Mouse (Mus musculus): ENCODE measurements around the gene Kif1a. TPM values are rescaled to one million over a fixed set of nuclear protein-coding genes. Genes with fewer than 3 reads are reported as not detected.
A peak's percentile ranks its signal among the peaks of the same experiment; 100 is the strongest.

Kif1a gene
- polyA plus RNA-seq, 1 experiment from 2014 or later = 5.1 TPM

- Histone ChIP-seq H3K4me1 (peaks cover 27% of the 10 kb centered on the region), H3K36me3 (no peaks in the 10 kb centered on the region), H3K27me3 (ENCODE audit: insufficient read depth, poor library complexity, severe bottlenecking) (no peaks in the 10 kb centered on the region), H3K4me3 (no peak overlapping the region), H3K9me3 (peaks cover 2% of the 10 kb centered on the region; the same call in 1 of the 2 replicates), H3K27ac (no peak overlapping the region)
- WGBS = 70% methylated on average over 4 of the region's 4 CpGs
- no peak for DNase-seq (ENCODE audit: low spot score)
Measured at GRCm38 (mm10) chr1:93035981-93036380, 65.8 kb downstream of the Kif1a start.

DNA sequence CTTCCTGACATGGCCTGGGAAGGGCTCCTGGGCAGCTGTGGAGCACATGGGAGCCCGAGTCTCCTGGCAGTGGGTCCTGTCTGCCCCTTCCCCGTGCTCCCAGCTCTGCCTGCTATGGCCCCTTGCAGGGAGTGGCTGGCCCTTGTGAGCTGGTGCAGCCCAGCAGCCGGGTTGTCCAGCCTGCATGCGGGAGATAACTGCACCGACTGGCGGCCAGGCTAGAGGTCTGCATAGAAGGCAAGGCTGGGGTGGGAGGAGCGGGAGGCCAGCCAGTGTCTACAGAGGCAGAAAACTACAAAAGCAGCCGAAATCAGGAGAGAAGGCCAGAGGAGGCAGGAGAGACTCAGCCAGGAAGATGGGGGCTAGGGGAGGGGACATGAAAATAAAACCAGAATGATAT lies 67.8 kb downstream of the Kif1a start:
- WGBS = 29% methylated on average over 8 of the region's 8 CpGs
- Histone ChIP-seq H3K27me3 (ENCODE audit: insufficient read depth, poor library complexity, severe bottlenecking) (no peaks in the 10 kb centered on the region), H3K27ac (peak overlapping the region; percentile 85), H3K9me3 (peaks cover 2% of the 10 kb centered on the region; the same call in 1 of the 2 replicates), H3K36me3 (no peaks in the 10 kb centered on the region), H3K4me3 (no peak overlapping the region), H3K4me1 (peaks cover 27% of the 10 kb centered on the region)
- peak; percentile 96 for DNase-seq (ENCODE audit: low spot score)

DNA sequence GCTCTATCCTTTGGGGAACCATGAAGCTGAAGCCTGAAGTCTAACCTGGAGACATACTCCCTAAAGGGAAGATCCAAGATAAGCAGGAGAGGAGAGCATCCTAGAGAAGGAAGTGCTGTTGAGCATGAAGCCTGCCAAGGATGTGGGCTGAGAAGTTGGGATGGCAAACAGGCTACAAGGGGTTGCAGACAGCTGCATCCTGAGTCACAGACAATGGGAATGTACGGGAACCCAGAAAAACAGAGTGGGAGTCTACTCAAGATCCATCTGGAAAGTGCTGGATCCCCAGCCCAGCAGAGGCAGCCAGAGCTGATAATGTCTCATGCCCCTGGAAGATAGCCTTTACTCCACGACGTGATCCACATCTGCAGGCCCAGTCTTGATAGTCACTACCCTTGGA lies 70.6 kb downstream of the Kif1a start:
- DNase-seq (ENCODE audit: low spot score) = no peak
- Histone ChIP-seq H3K27me3 (ENCODE audit: insufficient read depth, poor library complexity, severe bottlenecking) (no peaks in the 10 kb centered on the region), H3K27ac (no peak overlapping the region), H3K9me3 (no peaks in the 10 kb centered on the region), H3K4me3 (no peak overlapping the region), H3K4me1 (peaks cover 27% of the 10 kb centered on the region), H3K36me3 (no peaks in the 10 kb centered on the region)
- 61% methylated on average over 3 of the region's 3 CpGs for WGBS

DNA sequence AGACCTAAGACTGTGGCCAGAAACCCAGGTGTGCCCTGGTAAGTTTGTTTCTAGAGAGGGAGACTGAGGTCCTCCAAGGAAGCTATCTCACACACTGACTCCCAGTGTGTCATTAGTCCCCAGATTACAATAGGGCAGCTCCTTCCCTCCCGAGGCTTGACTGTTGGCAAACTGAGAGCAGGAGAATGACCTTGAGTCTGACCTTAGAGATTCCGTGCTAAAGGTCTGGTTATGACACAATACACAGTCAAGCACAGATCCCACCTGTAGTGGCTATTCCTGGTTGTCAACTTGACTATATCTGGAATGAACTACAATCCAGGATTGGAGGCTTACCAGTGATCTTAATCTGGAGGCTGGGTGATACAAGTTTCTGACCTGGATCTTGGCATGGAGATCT lies 71.7 kb downstream of the Kif1a start:
- WGBS = 68% methylated on average over 2 of the region's 2 CpGs
- no peaks in the 10 kb centered on the region for H3K9me3 ChIP-seq
- peaks cover 27% of the 10 kb centered on the region for H3K4me1 ChIP-seq
- H3K36me3 ChIP-seq = no peaks in the 10 kb centered on the region
- no peak overlapping the region for H3K4me3 ChIP-seq
- H3K27ac ChIP-seq = no peak overlapping the region
- H3K27me3 ChIP-seq (ENCODE audit: insufficient read depth, poor library complexity, severe bottlenecking) = no peaks in the 10 kb centered on the region; the same call in 1 of the 2 replicates
- no peak for DNase-seq (ENCODE audit: low spot score)

GRCm38 (mm10) chr1:93029387-93029786 lies 72.4 kb downstream of the Kif1a start:
- 94% methylated on average over 10 of the region's 10 CpGs for WGBS
- Histone ChIP-seq H3K36me3 (no peaks in the 10 kb centered on the region), H3K4me1 (peaks cover 20% of the 10 kb centered on the region)

DNA sequence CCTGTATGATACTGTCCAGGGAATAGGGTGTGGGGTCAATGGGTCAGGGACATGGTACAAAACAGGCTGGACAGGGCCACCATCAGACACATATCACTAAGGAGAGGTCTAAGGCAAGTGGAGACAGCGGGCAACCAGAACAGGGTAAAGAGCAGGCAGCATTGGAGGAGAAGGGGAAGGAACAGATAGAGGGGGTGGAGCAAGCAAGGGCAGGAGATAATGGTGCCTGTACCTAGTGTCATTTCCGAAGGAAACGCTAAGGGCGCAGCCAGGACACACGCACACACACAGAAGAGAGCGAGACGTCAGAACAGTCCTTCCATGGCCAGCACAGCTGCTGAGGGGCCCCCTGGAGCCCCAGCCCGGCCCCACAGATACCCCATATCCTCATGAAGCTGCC lies 75.2 kb downstream of the Kif1a start:
- H3K27me3 ChIP-seq (ENCODE audit: insufficient read depth, poor library complexity, severe bottlenecking) = peaks cover 20% of the 10 kb centered on the region
- no peaks in the 10 kb centered on the region for H3K9me3 ChIP-seq
- no peaks in the 10 kb centered on the region for H3K4me1 ChIP-seq
- H3K27ac ChIP-seq = 0 out of 2 replicates have a peak overlapping the region, but pooled peaks have one; percentile 44
- no peaks in the 10 kb centered on the region for H3K36me3 ChIP-seq
- WGBS = 75% methylated on average over 8 of the region's 8 CpGs
- DNase-seq (ENCODE audit: low spot score) = no peak
- H3K4me3 ChIP-seq = no peak overlapping the region

More at GRCm38 (mm10) chr1:93029387-93029786, 72.4 kb downstream of the Kif1a start:
- Histone ChIP-seq H3K4me3 (no peak overlapping the region), H3K9me3 (no peaks in the 10 kb centered on the region), H3K27me3 (ENCODE audit: insufficient read depth, poor library complexity, severe bottlenecking) (no peaks in the 10 kb centered on the region; the same call in 1 of the 2 replicates), H3K27ac (no peak overlapping the region)
- DNase-seq (ENCODE audit: low spot score) = no peak

DNA sequence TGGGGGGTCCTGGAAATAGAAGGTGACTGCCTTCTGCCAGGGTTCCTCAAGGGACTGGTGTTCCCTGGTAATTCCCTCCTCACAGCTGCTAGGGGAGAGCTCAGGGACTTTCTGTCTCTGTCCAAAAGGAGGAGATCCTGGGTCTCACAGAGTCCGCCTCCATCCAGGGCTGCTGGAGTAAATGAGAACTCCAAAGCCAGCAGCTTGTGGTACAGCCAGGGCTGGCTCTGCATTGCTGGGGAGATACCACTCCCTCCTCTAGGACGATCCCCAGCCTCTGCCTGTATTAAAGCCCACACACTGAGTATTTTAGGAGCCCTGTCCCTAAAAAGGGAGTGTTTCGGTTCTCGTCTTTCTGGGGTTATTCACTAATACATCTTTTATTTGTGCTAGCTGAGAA lies 81.1 kb downstream of the Kif1a start:
- no peak for DNase-seq (ENCODE audit: low spot score)
- Histone ChIP-seq H3K36me3 (no peaks in the 10 kb centered on the region), H3K4me1 (no peaks in the 10 kb centered on the region), H3K9me3 (no peaks in the 10 kb centered on the region), H3K4me3 (no peak overlapping the region), H3K27ac (no peak overlapping the region), H3K27me3 (ENCODE audit: insufficient read depth, poor library complexity, severe bottlenecking) (peaks cover 43% of the 10 kb centered on the region)
- 79% methylated on average over 4 of the region's 4 CpGs for WGBS

GRCm38 (mm10) chr1:93018716-93019115 lies 83.0 kb downstream of the Kif1a start:
- no peak overlapping the region for H3K4me3 ChIP-seq
- H3K4me1 ChIP-seq = no peaks in the 10 kb centered on the region
- DNase-seq (ENCODE audit: low spot score) = no peak
- no peaks in the 10 kb centered on the region for H3K36me3 ChIP-seq
- peaks cover 43% of the 10 kb centered on the region for H3K27me3 ChIP-seq (ENCODE audit: insufficient read depth, poor library complexity, severe bottlenecking)
- no peak overlapping the region for H3K27ac ChIP-seq
- 85% methylated on average over 10 of the region's 10 CpGs for WGBS
- H3K9me3 ChIP-seq = no peaks in the 10 kb centered on the region

- Histone ChIP-seq H3K9me3 (no peaks in the 10 kb centered on the region), H3K27me3 (ENCODE audit: insufficient read depth, poor library complexity, severe bottlenecking) (peaks cover 19% of the 10 kb centered on the region; the same call in 1 of the 2 replicates), H3K4me1 (no peaks in the 10 kb centered on the region), H3K4me3 (no peak overlapping the region), H3K36me3 (no peaks in the 10 kb centered on the region), H3K27ac (no peak overlapping the region)
- DNase-seq (ENCODE audit: low spot score) = no peak
- WGBS = 41% methylated on average over 2 of the region's 2 CpGs
Measured at GRCm38 (mm10) chr1:93015136-93015535, 86.6 kb downstream of the Kif1a start.

- Histone ChIP-seq H3K36me3 (no peaks in the 10 kb centered on the region), H3K27ac (no peak overlapping the region), H3K4me3 (no peak overlapping the region), H3K4me1 (peaks cover 1% of the 10 kb centered on the region), H3K27me3 (ENCODE audit: insufficient read depth, poor library complexity, severe bottlenecking) (peaks cover 18% of the 10 kb centered on the region; the same call in 1 of the 2 replicates), H3K9me3 (no peaks in the 10 kb centered on the region)
- peak; percentile 88 for DNase-seq (ENCODE audit: low spot score)
Measured at GRCm38 (mm10) chr1:93014460-93014859, 87.3 kb downstream of the Kif1a start.

GRCm38 (mm10) chr1:93013367-93013766 lies 88.4 kb downstream of the Kif1a start:
- H3K4me1 ChIP-seq = peaks cover 9% of the 10 kb centered on the region
- no peaks in the 10 kb centered on the region for H3K36me3 ChIP-seq
- H3K27ac ChIP-seq = no peak overlapping the region
- H3K4me3 ChIP-seq = no peak overlapping the region
- H3K9me3 ChIP-seq = no peaks in the 10 kb centered on the region
- peaks cover 13% of the 10 kb centered on the region; the same call in 1 of the 2 replicates for H3K27me3 ChIP-seq (ENCODE audit: insufficient read depth, poor library complexity, severe bottlenecking)
- 70% methylated on average over 4 of the region's 4 CpGs for WGBS
- DNase-seq (ENCODE audit: low spot score) = no peak

GRCm38 (mm10) chr1:93012103-93012585 lies 89.6 kb downstream of the Kif1a start:
- WGBS = 77% methylated on average over 7 of the region's 7 CpGs
- Histone ChIP-seq H3K4me3 (no peak overlapping the region), H3K9me3 (no peaks in the 10 kb centered on the region), H3K27ac (no peak overlapping the region), H3K4me1 (peaks cover 9% of the 10 kb centered on the region), H3K27me3 (ENCODE audit: insufficient read depth, poor library complexity, severe bottlenecking) (peaks cover 10% of the 10 kb centered on the region; the same call in 1 of the 2 replicates), H3K36me3 (no peaks in the 10 kb centered on the region)
- no peak for DNase-seq (ENCODE audit: low spot score)

- no peak overlapping the region for H3K4me3 ChIP-seq
- H3K27ac ChIP-seq = no peak overlapping the region
- DNase-seq (ENCODE audit: low spot score) = no peak
- H3K36me3 ChIP-seq = no peaks in the 10 kb centered on the region
- peaks cover 19% of the 10 kb centered on the region for H3K27me3 ChIP-seq (ENCODE audit: insufficient read depth, poor library complexity, severe bottlenecking)
- H3K9me3 ChIP-seq = no peaks in the 10 kb centered on the region
- peaks cover 9% of the 10 kb centered on the region for H3K4me1 ChIP-seq
- 36% methylated on average over 3 of the region's 3 CpGs for WGBS
Measured at GRCm38 (mm10) chr1:93010731-93011130, 91.0 kb downstream of the Kif1a start.

GRCm38 (mm10) chr1:93009196-93009595 lies 92.6 kb downstream of the Kif1a start:
- WGBS = 43% methylated on average over 4 of the region's 4 CpGs

More at GRCm38 (mm10) chr1:93009196-93009595, 92.6 kb downstream of the Kif1a start:
- H3K27ac ChIP-seq = no peak overlapping the region
- peaks cover 19% of the 10 kb centered on the region for H3K27me3 ChIP-seq (ENCODE audit: insufficient read depth, poor library complexity, severe bottlenecking)
- H3K36me3 ChIP-seq = no peaks in the 10 kb centered on the region
- no peaks in the 10 kb centered on the region for H3K9me3 ChIP-seq
- H3K4me3 ChIP-seq = no peak overlapping the region
- H3K4me1 ChIP-seq = peaks cover 9% of the 10 kb centered on the region
- no peak for DNase-seq (ENCODE audit: low spot score)
